Mouse (Mus musculus): ENCODE measurements around the gene Ino80d.

The Ino80d gene

DNA sequence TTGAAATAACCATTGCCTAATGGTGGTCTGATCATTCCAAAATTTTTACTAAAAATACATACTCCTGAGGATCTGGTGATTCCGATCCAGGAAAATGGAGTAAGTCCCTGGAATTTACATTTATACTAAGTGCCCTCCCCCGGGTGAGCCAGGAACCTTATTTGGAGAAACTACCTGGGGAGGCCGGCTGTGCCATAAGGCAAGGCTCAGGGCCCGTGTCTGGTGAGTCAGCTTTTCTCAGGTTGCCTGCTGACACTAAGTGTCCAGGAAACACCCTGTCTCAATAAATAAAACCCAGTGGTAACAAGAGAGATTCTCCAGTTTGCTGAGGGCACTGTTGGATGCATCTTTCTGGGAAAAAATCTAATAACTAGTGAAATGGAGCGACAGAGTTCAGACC, 205.3 kb downstream of the Ino80d start:
- no peak for DNase-seq (ENCODE audit: low spot score)

GRCm38 (mm10) chr1:62908508-62908907, 206.0 kb downstream of the Ino80d start:
- DNase-seq (ENCODE audit: low spot score) = no peak
